22 mouse cellular contexts compared by ENCODE assay signal in the genomic region with DNA sequence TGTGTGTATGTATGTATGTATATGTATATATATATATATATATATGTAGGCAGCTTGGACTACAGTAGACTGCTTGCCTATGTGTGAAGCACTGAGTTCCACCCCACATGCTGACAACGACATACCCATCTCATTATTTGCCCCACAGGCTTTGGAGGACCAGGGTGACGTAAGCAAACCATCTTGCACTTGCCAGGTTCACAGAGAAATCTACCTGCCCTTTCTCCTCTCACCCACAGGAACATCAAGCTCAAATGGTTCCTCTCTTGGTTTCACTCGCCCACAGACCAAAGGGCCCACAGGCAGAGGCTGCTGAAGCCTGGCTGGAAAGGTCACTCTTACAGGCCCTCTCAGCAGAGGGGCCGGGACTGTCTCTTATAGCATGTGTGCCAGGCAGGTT. TPM values are rescaled to one million over a fixed set of nuclear protein-coding genes. Genes with fewer than 3 reads are reported as not detected.
DNase-seq lines count a peak whose midpoint lies in the region; ATAC-seq lines count a peak whose summit lies in the region.
"Had no signal": no experiment of that assay in that cellular context is flagged by ENCODE, and none has a peak within 500 bp of the region (broad histone marks: within the 10 kb centered on the region; RNA-seq: fewer than 3 reads in every experiment).

No protein-coding gene starts in this region.

- intact Hi-C loops in left cerebral cortex, postnatal 4 days (cut with DNase I), result no loop called here

- no peak overlapping the region for H3K4me3 ChIP-seq in heart, embryonic 11.5 days (ENCODE audit: low read depth, low read length)
- H3K4me3 ChIP-seq in hindbrain, embryonic 13.5 days, result no peak overlapping the region
- H3K4me3 ChIP-seq: embryonic facial prominence, embryonic 15.5 days; erythroblast, embryonic 14.5 days; forebrain, embryonic 10.5 days; heart, embryonic 10.5 days; heart, embryonic 15.5 days; hindbrain, embryonic 15.5 days had no signal

- peak; percentile 81 for DNase-seq in heart, adult 11 months
- peak; percentile 16 for DNase-seq in urinary bladder, adult 2 months (ENCODE audit: low spot score)
- DNase-seq in urinary bladder, postnatal 36 days (ENCODE audit: low spot score in 2 of 2), result no peak
- DNase-seq in splenic B cell, adult 2 months (ENCODE audit: low read depth, low spot score), result peak; percentile 55
- no peak for DNase-seq in left cerebral cortex, postnatal 4 days
- DNase-seq: adrenal gland, adult 8-10 months; adrenal gland, postnatal 36 days; B cell, adult 2 months; embryo, embryonic 11 days; gastrocnemius, postnatal 36 days; heart, adult 18-20 months; heart, postnatal 14 days had no signal

- no peak for ATAC-seq in heart, embryonic 11.5 days (replicated peaks; ENCODE audit: insufficient number of reproducible peaks, low FRiP score, low TSS enrichment)
- 0 out of 2 replicates have a peak, but pooled peaks have one; percentile 19 for ATAC-seq in megakaryocyte, adult 5-6 weeks (ENCODE audit: poor library complexity, severe bottlenecking)
- no peak for ATAC-seq in hindbrain, embryonic 13.5 days (ENCODE audit: low FRiP score)
- ATAC-seq: forebrain, embryonic 14.5 days had no signal

- WGBS in heart, embryonic 11.5 days (ENCODE audit: insufficient replicate concordance), result 78% methylated on average over 4 of the region's 4 CpGs
- 87% methylated on average over 4 of the region's 4 CpGs for WGBS in hindbrain, embryonic 13.5 days

- no peaks in the 10 kb centered on the region for H3K27me3 ChIP-seq in heart, embryonic 11.5 days (ENCODE audit: control insufficient read depth, insufficient read depth, low read length)
- H3K27me3 ChIP-seq in splenic B cell, adult 2 months (ENCODE audit: control insufficient read depth, insufficient read depth, low read length, poor library complexity, severe bottlenecking), result no peaks in the 10 kb centered on the region
- no peaks in the 10 kb centered on the region for H3K27me3 ChIP-seq in hindbrain, embryonic 13.5 days
- H3K27me3 ChIP-seq: embryonic facial prominence, embryonic 15.5 days; heart, embryonic 15.5 days; hindbrain, embryonic 15.5 days had no signal

- no peak overlapping the region for H3K27ac ChIP-seq in heart, embryonic 11.5 days (ENCODE audit: low read depth, low read length)
- no peak overlapping the region for H3K27ac ChIP-seq in hindbrain, embryonic 13.5 days
- H3K27ac ChIP-seq: embryonic facial prominence, embryonic 15.5 days; forebrain, embryonic 10.5 days; heart, embryonic 10.5 days; heart, embryonic 15.5 days; hindbrain, embryonic 15.5 days had no signal

- no peak overlapping the region for H3K9ac ChIP-seq in heart, embryonic 11.5 days (ENCODE audit: low read depth, low read length)
- no peak overlapping the region for H3K9ac ChIP-seq in hindbrain, embryonic 13.5 days
- H3K9ac ChIP-seq: embryonic facial prominence, embryonic 15.5 days; heart, embryonic 15.5 days; hindbrain, embryonic 15.5 days had no signal

- H3K4me2 ChIP-seq in heart, embryonic 11.5 days, result no peak overlapping the region
- no peak overlapping the region for H3K4me2 ChIP-seq in hindbrain, embryonic 13.5 days
- H3K4me2 ChIP-seq: embryonic facial prominence, embryonic 15.5 days; heart, embryonic 15.5 days; hindbrain, embryonic 15.5 days had no signal

- H3K9me3 ChIP-seq in heart, embryonic 11.5 days (replicated peaks; ENCODE audit: control insufficient read depth, low read length), result no peaks in the 10 kb centered on the region
- peaks cover 3% of the 10 kb centered on the region for H3K9me3 ChIP-seq in hindbrain, embryonic 13.5 days
- H3K9me3 ChIP-seq: embryonic facial prominence, embryonic 15.5 days; heart, embryonic 10.5 days; heart, embryonic 15.5 days; hindbrain, embryonic 15.5 days had no signal

- no peaks in the 10 kb centered on the region for H3K36me3 ChIP-seq in heart, embryonic 11.5 days (ENCODE audit: control insufficient read depth, insufficient read depth, low read length)
- H3K36me3 ChIP-seq in splenic B cell, adult 2 months (ENCODE audit: control insufficient read depth, insufficient read depth, low read length, poor library complexity, severe bottlenecking), result peaks cover 3% of the 10 kb centered on the region; the same call in 1 of the 2 replicates
- H3K36me3 ChIP-seq in hindbrain, embryonic 13.5 days, result peaks cover 11% of the 10 kb centered on the region
- H3K36me3 ChIP-seq: embryonic facial prominence, embryonic 15.5 days; forebrain, embryonic 10.5 days; heart, embryonic 10.5 days; heart, embryonic 15.5 days had no signal

- no peaks in the 10 kb centered on the region for H3K4me1 ChIP-seq in heart, embryonic 11.5 days (ENCODE audit: control insufficient read depth, insufficient read depth, low read length)
- H3K4me1 ChIP-seq in hindbrain, embryonic 13.5 days (replicated peaks), result peaks cover 13% of the 10 kb centered on the region
- H3K4me1 ChIP-seq: embryonic facial prominence, embryonic 15.5 days had no signal

RNA-seq across cellular contexts. Expression of gene Coro2a, which starts 29.4 kb away (rescaled TPM):
- polyA plus RNA-seq in heart, embryonic 11.5 days (2014; fragmentation: Nextera tagmentation; extraction: Ambion mirVana), result 0.50 and 0.56 TPM in 2 replicates
- polyA plus RNA-seq in urinary bladder, adult 2 months (2012; rRNA removed), result 6.4 and 7.0 TPM in 2 replicates
- total RNA-seq in megakaryocyte, adult 5-6 weeks (2015), result 54.8 and 55.6 TPM in 2 replicates
- 31.4 and 31.9 TPM in 2 replicates for total RNA-seq in megakaryocyte, adult 5-6 weeks (2017)
- total RNA-seq in left cerebral cortex, postnatal 4 days (2021), result 10 to 100 TPM; 37.9 to 39.9 TPM
- polyA plus RNA-seq in hindbrain, embryonic 13.5 days (2015; fragmentation: Nextera tagmentation; extraction: Ambion mirVana), result 6.0 and 6.7 TPM in 2 replicates

RNA-seq across cellular contexts. Expression of gene Trim14, which starts 36.7 kb away (rescaled TPM):
- polyA plus RNA-seq in heart, embryonic 11.5 days (2014; fragmentation: Nextera tagmentation; extraction: Ambion mirVana), result 0.49 and 1.8 TPM in 2 replicates
- 5.0 and 5.7 TPM in 2 replicates for polyA plus RNA-seq in urinary bladder, adult 2 months (2012; rRNA removed)
- total RNA-seq in megakaryocyte, adult 5-6 weeks (2015), result 9.7 and 13.3 TPM in 2 replicates
- total RNA-seq in megakaryocyte, adult 5-6 weeks (2017), result 26.8 and 42.5 TPM in 2 replicates
- total RNA-seq in left cerebral cortex, postnatal 4 days (2021), result under 1 TPM; 0.48 to 0.88 TPM
- polyA plus RNA-seq in hindbrain, embryonic 13.5 days (2015; fragmentation: Nextera tagmentation; extraction: Ambion mirVana), result 0.93 and 0.96 TPM in 2 replicates

Comparison
In these comparisons a context has a peak if more than half of its experiments do, and no peak if none do; other contexts are left out.
1. DNase-seq: peak in heart, adult 11 months (single experiment), urinary bladder, adult 2 months (single experiment) and splenic B cell, adult 2 months (single experiment); none in urinary bladder, postnatal 36 days (0 of 2) and left cerebral cortex, postnatal 4 days (single experiment).